Mouse (Mus musculus) hindbrain, embryonic 14.5 days (tissue): ENCODE measurements around the gene Cyb5d2. TPM values are rescaled to one million over a fixed set of nuclear protein-coding genes. Genes with fewer than 3 reads are reported as not detected.
"Not testable (repeated sequence)": the region's sequence is repeated elsewhere in the genome, so short reads cannot be mapped to it uniquely, and the experiment has no call there.

Source experiments
- ATAC-seq: fragments of 200-750 bp; cut with Nextera tagmentation; 2 replicates; pipeline ENCODE4 v1.8.0; 2017; ENCODE audit warnings: moderate number of reproducible peaks, mild to moderate bottlenecking, moderate TSS enrichment, moderate library complexity; ENCODE audit not compliant: low FRiP score
- DNase-seq: peaks from one replicate; pipeline ENCODE4 v3.0.0-alpha.2; 2015; ENCODE audit warnings: low spot score
- H3K27ac ChIP-seq: fragments of 300-500 bp; sonication (generic); 2 replicates; pipeline ENCODE4 v1.5.1; 2014; ENCODE audit warnings: mild to moderate bottlenecking, moderate library complexity
- H3K27me3 ChIP-seq: fragments of 300-500 bp; sonication (generic); 2 replicates; pipeline ENCODE4 v1.6.1; 2014; ENCODE audit warnings: mild to moderate bottlenecking, low read length, mixed read lengths; ENCODE audit not compliant: control insufficient read depth, insufficient read depth
- H3K36me3 ChIP-seq: fragments of 300-500 bp; sonication (generic); replicated peaks from 2 replicates; pipeline ENCODE4 v1.6.1; 2014; ENCODE audit not compliant: control insufficient read depth, insufficient read depth
- H3K4me1 ChIP-seq: fragments of 300-500 bp; sonication (generic); replicated peaks from 2 replicates; pipeline ENCODE4 v1.6.1; 2014; ENCODE audit warnings: antibody characterized with exemption, low read length, mixed read lengths; ENCODE audit not compliant: control insufficient read depth, insufficient read depth
- H3K4me2 ChIP-seq: fragments of 300-500 bp; sonication (generic); replicated peaks from 2 replicates; pipeline ENCODE4 v1.6.1; 2014; ENCODE audit warnings: mild to moderate bottlenecking, moderate library complexity
- H3K4me3 ChIP-seq: fragments of 300-500 bp; sonication (generic); replicated peaks from 2 replicates; pipeline ENCODE4 v1.5.1; 2014; ENCODE audit warnings: mild to moderate bottlenecking, low read length
- H3K9ac ChIP-seq: fragments of 300-500 bp; sonication (generic); 2 replicates; pipeline ENCODE4 v1.6.1; 2014
- H3K9me3 ChIP-seq: fragments of 300-500 bp; sonication (generic); 2 replicates; pipeline ENCODE4 v1.6.1; 2016; ENCODE audit warnings: low read length; ENCODE audit not compliant: control insufficient read depth
- WGBS: fragments of 180-500 bp; shearing (Covaris S2); extraction: QIAGEN DNeasy Blood & Tissue Kit; methylation state at CpG from one replicate; pipeline ENCODE4 v1.1.7; 2014; 5-methylcytosine and 5-hydroxymethylcytosine counted together
- polyA plus RNA-seq: library from polyadenylated mRNA; unstranded; fragments of >200 nt; fragmentation: Nextera tagmentation; extraction: Ambion mirVana; gene quantifications from 2 replicates; pipeline ENCODE4 v1.2.1, GENCODE M21; 2014

Gene Cyb5d2
- polyA plus RNA-seq, 1 experiment from 2014 or later, result 7.3 TPM

DNA sequence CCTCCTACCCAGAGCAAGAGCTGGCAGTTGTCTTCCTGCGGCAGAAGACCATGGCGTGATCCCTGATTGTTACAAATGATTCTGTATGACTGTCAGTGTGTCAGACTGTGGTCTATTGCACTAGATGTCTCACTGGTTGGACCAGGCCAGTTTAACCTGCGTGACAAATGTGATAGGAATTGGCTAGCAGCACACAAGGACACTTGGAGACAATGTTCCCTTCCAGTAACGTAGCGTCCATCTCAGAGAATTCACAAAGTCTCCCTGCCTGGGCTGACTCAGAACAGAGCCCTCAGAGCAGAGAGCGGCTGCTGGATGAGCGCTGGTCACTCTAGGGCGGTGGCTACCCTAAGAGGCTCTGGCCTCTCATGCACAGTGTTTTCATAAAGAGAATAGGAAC, 28.2 kb downstream of the Cyb5d2 start:
- H3K27ac ChIP-seq, result no peak overlapping the region
- WGBS, result 92% methylated on average over 8 of the region's 8 CpGs
- no peak for ATAC-seq

DNA sequence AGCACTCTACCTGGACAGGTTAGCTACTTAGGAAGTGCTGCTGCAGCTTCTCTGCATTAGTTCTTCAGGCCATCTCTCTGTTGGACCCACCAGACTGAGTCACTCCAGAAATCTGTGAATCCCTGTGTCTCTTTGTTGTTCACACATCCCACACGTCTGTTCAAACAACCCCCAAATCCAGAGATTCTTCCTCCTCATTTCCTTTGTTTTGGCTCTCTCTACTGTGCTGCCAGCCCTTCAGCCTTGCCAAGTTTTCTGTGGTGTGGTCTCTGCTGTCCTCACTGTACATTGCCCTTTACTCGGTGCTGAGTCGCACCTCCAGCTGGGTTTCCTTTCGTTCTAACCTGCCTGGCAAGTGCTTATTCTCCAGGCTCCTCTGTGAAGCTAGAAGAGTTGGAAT, 31.7 kb downstream of the Cyb5d2 start:
- no peak for DNase-seq
- Histone ChIP-seq H3K36me3 (peaks cover 79% of the 10 kb centered on the region), H3K9me3 (no peaks in the 10 kb centered on the region), H3K4me3 (no peak overlapping the region), H3K4me2 (no peak overlapping the region), H3K9ac (no peak overlapping the region), H3K27me3 (no peaks in the 10 kb centered on the region), H3K4me1 (no peaks in the 10 kb centered on the region), H3K27ac (no peak overlapping the region)
- ATAC-seq, result no peak
- WGBS, result 92% methylated on average over 4 of the region's 4 CpGs

More for the DNA sequence above, 28.2 kb downstream of the Cyb5d2 start:
- no peak for DNase-seq
- Histone ChIP-seq H3K9ac (no peak overlapping the region), H3K4me3 (no peak overlapping the region), H3K4me1 (no peaks in the 10 kb centered on the region), H3K27me3 (no peaks in the 10 kb centered on the region), H3K4me2 (no peak overlapping the region), H3K36me3 (peaks cover 57% of the 10 kb centered on the region), H3K9me3 (no peaks in the 10 kb centered on the region)

DNA sequence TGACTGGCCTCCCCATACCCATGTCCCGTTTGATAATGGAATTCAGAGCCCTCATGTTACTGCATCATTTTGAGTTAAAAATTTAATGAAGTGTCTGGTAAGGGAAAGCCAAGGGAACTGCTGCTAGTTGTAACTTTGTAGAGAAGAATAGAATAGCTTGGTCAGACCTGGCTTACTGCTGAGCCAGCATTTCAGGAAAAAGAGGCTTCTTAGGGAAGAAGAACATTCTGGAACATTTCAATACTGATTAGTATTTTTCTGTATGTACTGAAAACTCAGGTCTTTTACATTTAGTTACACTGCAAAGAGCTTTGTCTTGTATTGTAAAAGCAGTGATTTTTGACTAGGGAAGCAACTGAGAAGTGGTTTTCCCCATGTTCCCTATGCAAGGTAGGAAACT, 35.2 kb downstream of the Cyb5d2 start:
- no peak overlapping the region for H3K27ac ChIP-seq
- 91% methylated on average over 1 of the region's 1 CpGs for WGBS

DNA sequence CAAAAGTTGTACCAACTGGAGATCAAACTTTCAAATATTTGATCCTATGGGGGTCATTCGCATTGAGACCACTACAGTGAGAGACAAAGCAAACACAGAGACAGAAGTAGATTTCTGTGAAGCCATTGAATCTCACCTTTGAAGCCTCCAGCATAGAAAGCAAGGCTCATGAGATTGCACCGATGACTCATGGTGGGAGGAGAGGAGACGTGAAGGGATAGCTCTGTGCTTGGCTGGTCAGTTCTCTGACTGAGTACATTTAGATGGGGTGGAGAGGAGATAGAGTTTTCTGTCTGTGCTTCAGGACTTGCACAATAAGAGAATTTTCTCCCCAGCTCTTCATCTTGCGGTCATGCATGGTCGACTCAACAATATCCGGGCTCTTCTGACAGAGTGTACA, 36.4 kb downstream of the Cyb5d2 start:
- ATAC-seq, result no peak
- Histone ChIP-seq H3K4me1 (no peaks in the 10 kb centered on the region), H3K27me3 (no peaks in the 10 kb centered on the region), H3K27ac (no peak overlapping the region), H3K9me3 (no peaks in the 10 kb centered on the region), H3K4me3 (no peak overlapping the region), H3K9ac (no peak overlapping the region), H3K36me3 (peaks cover 100% of the 10 kb centered on the region), H3K4me2 (no peak overlapping the region)
- WGBS, result 97% methylated on average over 6 of the region's 6 CpGs
- DNase-seq, result no peak

More for the DNA sequence above, 35.2 kb downstream of the Cyb5d2 start:
- no peak for DNase-seq
- ATAC-seq, result no peak
- H3K9me3 ChIP-seq, result no peaks in the 10 kb centered on the region
- no peak overlapping the region for H3K9ac ChIP-seq
- no peaks in the 10 kb centered on the region for H3K4me1 ChIP-seq
- no peak overlapping the region for H3K4me2 ChIP-seq
- peaks cover 90% of the 10 kb centered on the region for H3K36me3 ChIP-seq
- H3K4me3 ChIP-seq, result no peak overlapping the region
- no peaks in the 10 kb centered on the region for H3K27me3 ChIP-seq

DNA sequence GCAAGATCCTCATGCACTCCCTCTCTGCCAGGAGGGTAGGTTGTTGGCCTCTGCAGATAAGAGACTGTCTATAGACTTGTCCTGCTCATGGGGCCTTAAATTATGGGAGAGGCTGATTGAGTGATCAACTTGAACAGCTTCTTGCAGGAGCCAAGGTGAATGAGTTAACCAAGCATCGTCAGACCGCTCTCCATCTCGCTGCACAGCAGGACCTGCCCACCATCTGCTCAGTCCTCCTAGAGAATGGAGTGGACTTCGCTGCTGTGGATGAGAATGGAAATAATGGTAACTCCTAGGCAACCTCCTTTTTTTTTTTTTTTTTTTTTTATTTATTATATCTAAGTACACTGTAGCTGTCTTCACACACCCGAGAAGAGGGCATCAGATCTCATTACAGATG, 37.6 kb downstream of the Cyb5d2 start:
- WGBS, result 90% methylated on average over 5 of the region's 5 CpGs
- Histone ChIP-seq H3K9ac (no peak overlapping the region), H3K27ac (no peak overlapping the region), H3K27me3 (no peaks in the 10 kb centered on the region), H3K4me2 (no peak overlapping the region), H3K9me3 (no peaks in the 10 kb centered on the region), H3K36me3 (peaks cover 100% of the 10 kb centered on the region), H3K4me3 (no peak overlapping the region), H3K4me1 (no peaks in the 10 kb centered on the region)
- DNase-seq, result no peak
- no peak for ATAC-seq

DNA sequence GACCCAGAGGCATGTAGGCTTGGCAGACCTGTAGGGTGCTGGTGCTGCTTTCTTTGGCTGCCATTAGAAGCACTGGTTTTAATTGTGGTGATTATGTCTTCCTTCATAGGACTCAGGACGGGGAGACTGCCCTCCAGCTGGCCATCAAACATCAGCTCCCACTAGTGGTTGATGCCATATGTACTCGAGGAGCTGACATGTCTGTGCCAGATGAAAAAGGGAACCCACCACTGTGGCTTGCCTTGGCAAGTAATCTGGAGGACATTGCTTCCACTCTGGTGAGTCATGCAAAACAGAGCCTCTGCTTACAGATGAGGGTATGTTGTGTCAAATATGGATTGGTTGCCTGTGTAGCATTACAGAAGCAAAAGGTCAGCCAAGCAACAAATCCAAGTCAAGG, 44.0 kb downstream of the Cyb5d2 start:
- Histone ChIP-seq H3K36me3 (peaks cover 100% of the 10 kb centered on the region), H3K9me3 (no peaks in the 10 kb centered on the region), H3K9ac (no peak overlapping the region), H3K4me3 (no peak overlapping the region), H3K27ac (no peak overlapping the region), H3K4me1 (no peaks in the 10 kb centered on the region), H3K27me3 (no peaks in the 10 kb centered on the region), H3K4me2 (no peak overlapping the region)
- WGBS, result 51% methylated on average over 2 of the region's 2 CpGs
- ATAC-seq (no peak), DNase-seq (no peak)

DNA sequence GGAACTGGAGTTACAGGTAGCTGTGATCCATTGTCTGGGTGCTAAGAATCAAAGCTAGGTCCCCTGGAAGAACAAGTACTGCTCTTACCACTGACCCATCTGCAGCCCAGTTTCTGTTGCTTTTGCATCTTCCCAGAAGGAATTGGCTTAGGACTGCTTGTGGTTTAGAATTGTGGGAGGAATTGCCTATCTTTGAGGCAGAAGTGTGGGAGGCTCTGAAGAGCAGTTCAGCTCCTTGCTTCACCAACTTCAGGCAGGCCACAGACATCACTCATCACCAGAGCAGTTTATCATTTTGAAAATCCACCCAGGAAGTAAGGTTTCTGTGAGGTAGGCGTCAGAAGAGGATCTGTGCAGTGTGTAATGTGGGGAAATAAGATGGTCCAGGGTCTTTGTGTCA, 56.9 kb downstream of the Cyb5d2 start:
- no peak overlapping the region for H3K4me3 ChIP-seq
- DNase-seq (no peak), ATAC-seq (no peak)
- H3K4me2 ChIP-seq, result no peak overlapping the region
- H3K4me1 ChIP-seq, result no peaks in the 10 kb centered on the region
- H3K9ac ChIP-seq, result no peak overlapping the region
- peaks cover 72% of the 10 kb centered on the region for H3K36me3 ChIP-seq
- WGBS, result 93% methylated on average over 1 of the region's 1 CpGs
- no peak overlapping the region for H3K27ac ChIP-seq
- no peaks in the 10 kb centered on the region for H3K27me3 ChIP-seq
- no peaks in the 10 kb centered on the region for H3K9me3 ChIP-seq

DNA sequence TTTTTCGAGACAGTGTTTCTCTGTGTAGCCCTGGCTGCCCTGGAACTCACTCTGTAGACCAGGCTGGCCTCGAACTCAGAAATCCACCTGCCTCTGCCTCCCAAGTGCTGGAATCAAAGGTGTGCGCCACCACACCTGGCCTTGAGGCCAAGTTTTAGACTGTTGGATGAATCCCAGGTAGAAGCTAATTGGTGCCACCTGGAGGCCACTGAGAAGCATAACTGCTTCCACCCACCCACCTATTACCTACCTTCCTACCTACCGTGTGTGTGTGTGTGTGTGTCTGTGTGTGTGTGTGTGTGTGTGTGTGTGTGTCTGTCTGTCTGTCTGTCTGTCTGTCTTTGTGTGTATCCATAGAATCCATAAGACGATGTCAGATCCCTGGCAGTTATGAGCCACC, 58.4 kb downstream of the Cyb5d2 start:
- 88% methylated on average over 5 of the region's 5 CpGs for WGBS
- not testable (repeated sequence) for H3K27ac ChIP-seq, H3K4me3 ChIP-seq, H3K27me3 ChIP-seq, DNase-seq, ATAC-seq, H3K4me1 ChIP-seq, H3K9ac ChIP-seq, H3K4me2 ChIP-seq, H3K9me3 ChIP-seq
- peaks cover 72% of the 10 kb centered on the region for H3K36me3 ChIP-seq

DNA sequence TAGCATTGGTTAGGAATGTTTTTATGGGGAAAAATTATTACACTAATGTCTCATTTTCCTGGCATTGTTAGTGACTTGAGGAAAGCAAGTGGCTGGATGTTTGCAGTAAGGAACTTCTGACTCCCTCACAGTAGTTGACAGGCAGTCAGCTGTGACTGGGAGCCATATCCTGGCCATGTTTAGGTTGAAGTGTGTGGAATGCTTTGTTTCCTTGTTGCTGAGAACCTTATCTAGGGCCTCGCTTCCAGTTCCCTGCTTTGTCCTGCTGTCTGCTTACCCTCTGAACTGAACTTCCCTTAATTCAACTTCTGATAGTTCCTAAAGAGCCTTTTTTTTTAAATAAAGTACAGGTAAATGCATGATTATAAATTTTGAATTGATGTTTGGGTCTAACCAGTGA, 59.6 kb downstream of the Cyb5d2 start:
- DNase-seq (no peak), ATAC-seq (no peak)

DNA sequence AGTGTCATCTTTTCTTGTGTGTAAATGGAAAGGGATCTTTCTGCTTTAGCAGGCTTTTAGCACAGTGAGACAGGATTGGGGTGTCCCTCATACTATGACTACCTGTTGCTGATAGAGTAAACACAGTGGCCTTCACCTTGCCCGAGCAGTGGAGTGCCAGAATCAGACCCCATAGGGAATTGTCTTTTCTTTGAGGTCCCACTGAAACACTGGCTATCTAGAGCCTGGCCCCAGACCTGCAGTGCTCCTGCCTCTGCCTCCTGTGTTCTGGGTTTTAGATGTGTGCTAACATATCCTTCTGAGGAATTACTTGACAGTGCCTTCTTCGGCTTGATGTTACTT, 60.5 kb downstream of the Cyb5d2 start:
- Histone ChIP-seq H3K9me3 (no peaks in the 10 kb centered on the region), H3K4me1 (no peaks in the 10 kb centered on the region), H3K4me3 (no peak overlapping the region), H3K36me3 (peaks cover 76% of the 10 kb centered on the region), H3K27me3 (no peaks in the 10 kb centered on the region), H3K4me2 (no peak overlapping the region), H3K9ac (no peak overlapping the region), H3K27ac (no peak overlapping the region)
- 76% methylated on average over 2 of the region's 2 CpGs for WGBS
- ATAC-seq, result no peak
- no peak for DNase-seq

More for the DNA sequence above, 59.6 kb downstream of the Cyb5d2 start:
- Histone ChIP-seq H3K9me3 (no peaks in the 10 kb centered on the region), H3K36me3 (peaks cover 76% of the 10 kb centered on the region), H3K27me3 (no peaks in the 10 kb centered on the region), H3K4me3 (no peak overlapping the region), H3K27ac (no peak overlapping the region), H3K4me1 (no peaks in the 10 kb centered on the region), H3K4me2 (no peak overlapping the region), H3K9ac (no peak overlapping the region)
- 55% methylated on average over 1 of the region's 1 CpGs for WGBS
